Mouse (Mus musculus) testis, postnatal 14 days (tissue): ENCODE measurements around the gene Arsg.

Source experiments
- DNase-seq: peaks from one replicate; pipeline ENCODE4 v3.0.0; 2021; ENCODE audit warnings: low spot score

Gene Arsg

DNA sequence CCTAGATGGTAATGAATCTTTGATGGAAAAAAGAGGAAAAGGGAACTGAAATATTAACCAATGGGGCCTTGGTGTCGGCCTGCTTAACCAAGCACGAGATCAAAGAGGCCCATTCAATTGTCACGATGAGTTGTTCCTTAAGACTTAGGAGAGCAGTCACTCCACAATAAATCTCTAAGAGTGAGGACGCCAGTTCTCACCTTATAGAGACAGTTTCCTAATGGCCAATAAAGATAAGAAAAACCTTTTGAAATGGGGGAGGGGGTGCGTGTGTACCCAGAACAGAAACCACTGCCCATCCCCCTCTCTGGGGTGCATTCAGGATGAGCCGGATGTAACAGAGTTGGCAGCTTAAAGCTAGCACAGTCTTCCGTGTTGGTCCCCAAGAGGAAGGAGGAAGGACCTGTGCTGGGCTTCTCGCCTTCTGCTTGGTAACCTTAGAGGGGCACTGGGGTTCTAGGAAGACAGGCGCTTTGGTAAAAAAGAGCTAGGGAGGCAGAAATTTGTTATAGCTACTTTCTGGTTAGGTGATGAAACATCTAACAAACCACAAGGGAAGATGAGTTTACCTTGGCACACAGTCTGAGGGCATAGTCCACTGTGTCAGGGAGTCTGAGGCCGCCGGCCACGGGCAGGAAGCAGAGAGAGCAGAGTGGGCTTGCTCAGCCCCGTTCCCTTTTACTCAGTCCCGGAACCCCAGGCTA lies 22.7 kb downstream of the Arsg start:
- no peak for DNase-seq

DNA sequence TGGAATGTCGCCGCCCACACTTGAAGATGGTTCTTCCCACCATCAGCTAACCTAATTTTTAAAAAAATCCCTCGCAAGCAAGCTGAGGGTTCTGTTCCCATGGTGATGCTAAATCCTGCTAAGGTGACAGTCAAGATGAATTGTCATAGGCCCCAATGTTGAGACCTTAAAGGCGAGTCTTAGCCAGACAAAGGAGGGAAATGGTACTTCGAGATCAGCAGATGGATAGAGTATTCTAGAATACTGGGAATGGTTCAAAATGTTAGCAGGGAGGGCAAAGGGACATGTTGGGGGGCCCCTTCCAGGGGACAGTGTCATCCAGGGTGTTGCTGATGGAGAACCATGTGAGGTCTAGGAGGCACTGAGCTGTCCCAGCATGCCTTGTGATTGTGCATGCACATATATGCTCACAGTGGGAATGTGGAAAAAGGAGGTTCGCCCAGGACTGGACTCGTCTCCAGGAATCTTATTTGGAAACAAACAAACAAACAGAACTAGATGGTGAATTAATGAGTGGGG lies 23.4 kb downstream of the Arsg start:
- no peak for DNase-seq

DNA sequence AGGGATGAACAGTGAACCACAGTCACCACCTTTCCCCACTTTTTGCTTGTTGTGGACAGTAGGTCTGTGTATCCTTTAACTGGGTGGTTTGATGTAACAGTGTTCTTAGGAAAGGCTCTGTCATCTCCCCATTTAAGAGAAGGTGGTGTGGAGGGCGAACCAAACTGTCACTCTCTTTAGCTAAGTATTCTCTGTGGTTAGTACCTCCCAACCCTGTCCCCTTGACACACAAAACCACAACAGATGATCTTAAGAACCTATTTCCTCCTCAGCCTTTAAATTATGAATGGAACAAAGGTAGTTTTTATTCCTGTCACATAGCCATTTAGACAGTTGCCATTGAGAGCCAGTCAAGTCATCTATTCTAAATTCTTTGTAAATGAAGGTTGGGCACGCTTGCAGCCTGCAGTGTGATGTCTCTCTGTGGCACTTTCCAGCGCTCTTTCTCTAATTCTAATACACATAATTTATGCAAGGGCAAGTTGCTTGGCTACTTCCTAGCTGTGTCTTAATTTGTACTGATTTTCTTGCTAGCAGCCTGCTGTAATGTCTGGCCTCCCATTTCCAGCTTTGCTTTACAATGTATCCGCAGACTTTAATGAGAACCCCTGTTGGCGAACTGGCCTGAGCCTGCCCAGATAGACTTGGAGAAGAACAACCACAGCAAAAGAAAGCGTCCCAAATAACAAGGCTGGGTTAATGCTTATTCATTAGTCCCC lies 24.0 kb downstream of the Arsg start:
- no peak for DNase-seq

- DNase-seq, result no peak
Observed at GRCm38 (mm10) chr11:109497990-109498389, 24.8 kb downstream of the Arsg start.

GRCm38 (mm10) chr11:109500206-109500605 lies 27.0 kb downstream of the Arsg start:
- DNase-seq, result no peak

DNA sequence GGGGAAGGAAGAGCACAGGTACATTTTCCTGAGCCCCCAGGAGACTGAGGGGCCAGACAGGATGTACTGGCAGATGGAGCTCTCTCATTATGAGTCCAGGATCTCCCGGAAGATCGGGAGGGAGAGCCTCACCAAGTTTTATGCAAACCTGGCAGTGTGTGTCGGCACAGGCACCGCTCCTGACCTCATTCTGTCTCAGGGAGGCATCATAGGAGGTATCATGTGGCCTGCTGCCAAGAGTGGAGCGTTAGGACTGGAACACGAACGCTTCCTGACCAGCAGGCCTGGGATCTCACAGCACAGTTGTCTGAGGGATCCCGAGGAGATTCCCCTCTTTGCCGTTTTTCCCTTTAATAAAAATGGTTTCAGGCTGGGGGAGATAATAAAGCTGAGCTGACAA lies 31.8 kb downstream of the Arsg start:
- DNase-seq, result no peak

DNA sequence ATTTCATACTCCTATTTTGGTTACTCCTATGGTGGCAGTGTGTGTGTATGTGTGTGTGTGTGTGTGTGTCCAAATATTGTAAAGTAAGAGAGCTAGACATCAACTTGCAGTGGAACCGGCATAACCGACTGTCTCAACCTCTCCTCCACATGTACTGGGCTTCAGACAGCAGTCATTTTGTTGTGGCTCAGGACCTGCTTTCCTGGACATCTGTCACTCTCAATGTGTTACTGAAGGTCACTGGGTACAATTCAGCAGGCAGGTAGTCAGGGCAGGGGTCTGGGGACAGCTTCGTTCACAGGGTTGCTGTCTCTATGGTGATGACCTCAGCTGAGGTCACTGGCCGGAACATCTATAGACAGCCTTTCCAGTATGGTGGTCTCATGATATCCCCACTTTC lies 32.6 kb downstream of the Arsg start:
- no peak for DNase-seq

- DNase-seq, result no peak
Observed at GRCm38 (mm10) chr11:109507068-109507467, 33.9 kb downstream of the Arsg start.

DNA sequence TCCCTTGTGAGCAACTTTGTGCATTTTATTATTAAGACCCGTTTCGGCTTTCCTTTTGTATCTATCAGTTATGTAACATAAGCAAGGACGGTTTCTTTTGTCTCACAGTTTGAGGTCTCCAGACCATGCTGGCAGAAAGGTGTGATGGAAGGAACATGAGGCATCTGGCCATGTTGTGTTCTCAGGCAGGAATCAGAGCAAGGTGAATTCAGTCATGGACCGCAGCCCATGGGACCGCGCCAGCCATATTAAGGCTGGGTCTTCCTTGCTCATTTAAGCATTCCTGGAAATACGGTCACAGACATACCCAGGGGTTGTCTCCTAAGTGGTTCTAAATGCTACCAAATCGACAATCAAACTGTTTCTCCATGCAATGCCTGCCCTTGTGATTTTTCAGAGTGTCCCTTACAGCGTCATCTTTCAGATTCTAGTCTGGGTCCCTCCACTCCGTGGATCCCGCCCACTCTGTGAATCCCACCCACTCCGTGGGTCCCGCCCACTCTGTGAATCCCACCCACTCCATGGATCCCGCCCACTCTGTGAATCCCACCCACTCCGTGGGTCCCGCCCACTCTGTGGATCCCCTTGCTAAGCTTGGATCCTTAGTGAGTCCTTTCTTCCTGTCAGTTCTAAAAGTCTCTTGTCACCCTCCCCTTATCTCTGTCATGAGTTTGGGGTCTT lies 40.0 kb downstream of the Arsg start:
- no peak for DNase-seq

DNA sequence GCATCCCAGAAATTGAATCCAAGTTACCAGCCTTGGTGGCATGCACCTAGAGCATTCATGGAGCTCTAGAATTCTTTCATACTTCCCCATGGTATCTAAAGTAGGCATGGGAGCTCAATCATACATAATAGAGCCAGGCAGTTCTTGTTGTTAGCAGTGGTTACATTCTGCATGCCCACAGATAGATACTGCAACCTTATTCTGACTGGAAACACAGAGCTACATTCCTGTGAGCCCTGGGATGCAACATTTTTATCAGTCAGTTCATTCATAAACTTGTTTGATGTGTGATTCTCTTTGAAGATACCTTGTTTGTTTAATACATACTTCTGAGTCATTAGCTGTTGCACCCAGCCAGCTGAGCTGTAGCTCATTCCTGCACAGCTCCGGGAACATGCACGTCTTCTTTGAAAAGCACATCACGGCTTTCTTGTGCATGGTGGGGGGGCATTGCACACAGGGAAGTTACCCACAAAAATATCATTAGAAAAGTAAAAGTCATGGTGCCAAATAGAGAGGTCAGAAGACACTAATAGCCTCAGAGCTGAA lies 41.0 kb downstream of the Arsg start:
- no peak for DNase-seq

DNA sequence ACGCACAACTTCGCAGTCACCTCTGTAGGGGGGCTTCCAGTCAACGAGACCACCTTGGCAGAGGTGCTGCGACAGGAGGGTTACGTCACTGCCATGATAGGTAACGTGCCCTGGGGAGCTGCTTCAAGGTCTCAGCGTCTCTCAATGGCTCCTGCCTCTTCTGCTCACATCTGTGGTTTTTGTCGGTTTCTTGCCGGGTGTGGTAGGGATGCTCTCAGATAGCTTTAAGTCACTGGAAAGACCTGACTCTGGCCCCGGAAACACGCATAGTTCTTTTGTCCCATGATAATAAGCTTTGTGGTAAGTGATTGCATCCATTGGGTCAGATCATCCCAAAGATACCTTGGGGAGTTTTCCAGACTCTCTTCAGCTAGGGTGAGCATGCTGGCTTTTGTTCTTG lies 44.2 kb downstream of the Arsg start:
- no peak for DNase-seq

GRCm38 (mm10) chr11:109517816-109518215 lies 44.6 kb downstream of the Arsg start:
- no peak for DNase-seq

DNA sequence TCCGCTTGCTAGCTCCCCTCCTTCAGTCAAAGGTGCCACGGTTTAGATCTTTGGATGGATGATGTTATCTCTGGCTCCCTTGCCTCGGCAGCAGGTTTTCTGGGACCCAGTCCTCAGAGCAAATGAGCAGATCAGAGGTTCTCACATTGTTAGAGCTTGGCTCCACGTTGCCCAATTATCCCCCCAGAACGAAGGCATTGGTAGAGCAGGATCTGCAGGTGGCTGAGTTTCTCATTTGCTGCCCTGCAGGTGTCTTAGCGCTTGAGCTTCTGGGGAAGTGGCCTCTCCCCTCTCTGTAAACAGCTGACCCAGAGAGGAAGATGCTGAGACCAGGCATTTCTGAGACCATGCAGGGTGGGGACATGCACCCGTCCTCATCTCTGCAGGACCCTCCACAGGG lies 47.8 kb downstream of the Arsg start:
- DNase-seq, result no peak

- DNase-seq, result no peak
Observed at GRCm38 (mm10) chr11:109524869-109525268, 51.7 kb downstream of the Arsg start.

- no peak for DNase-seq
Observed at GRCm38 (mm10) chr11:109525571-109525970, 52.4 kb downstream of the Arsg start.

GRCm38 (mm10) chr11:109530030-109530429 lies 56.9 kb downstream of the Arsg start:
- no peak for DNase-seq

DNA sequence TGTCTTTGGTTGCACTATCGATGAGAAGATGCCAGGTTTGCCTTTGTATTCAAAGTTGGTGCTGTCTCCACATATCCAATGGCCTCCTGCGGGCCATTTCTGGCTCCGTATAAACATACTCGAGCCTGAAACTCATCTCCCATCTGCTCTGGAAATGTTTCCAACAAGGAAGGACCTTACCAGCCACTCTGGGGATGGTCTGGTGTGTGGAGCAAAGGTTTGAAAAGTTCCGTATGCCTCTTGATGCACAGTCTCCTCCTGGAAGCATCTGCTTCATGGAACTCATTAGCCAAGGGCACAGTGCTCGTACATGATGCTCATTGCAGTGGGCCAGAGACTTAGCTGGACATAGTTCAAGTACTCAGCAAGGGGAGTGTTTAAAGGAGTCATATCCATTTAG lies 62.8 kb downstream of the Arsg start:
- no peak for DNase-seq

- DNase-seq, result no peak
Observed at GRCm38 (mm10) chr11:109536939-109537338, 63.8 kb downstream of the Arsg start.

- no peak for DNase-seq
Observed at GRCm38 (mm10) chr11:109539290-109539689, 66.1 kb downstream of the Arsg start.

- no peak for DNase-seq
Observed at GRCm38 (mm10) chr11:109543466-109543865, 70.3 kb downstream of the Arsg start.

DNA sequence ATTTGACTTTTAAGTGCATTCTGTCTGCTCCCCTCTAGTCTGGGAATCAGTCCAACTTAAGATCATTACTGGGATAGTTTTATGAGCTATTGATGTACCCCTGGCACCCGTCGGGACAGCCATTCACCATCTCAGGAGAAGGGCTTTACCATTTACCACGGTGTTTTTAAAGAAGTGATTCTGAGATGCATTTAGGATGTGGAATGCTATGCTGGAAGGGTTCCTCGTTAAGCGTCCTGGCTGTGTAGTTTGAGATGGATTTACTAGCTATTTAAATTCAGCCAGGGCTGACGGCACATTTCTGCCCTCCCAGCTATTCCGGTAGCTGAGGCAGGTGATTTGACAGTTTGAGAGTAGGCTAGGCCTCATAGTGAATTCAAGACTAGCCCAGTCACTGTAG lies 71.3 kb downstream of the Arsg start:
- no peak for DNase-seq

- no peak for DNase-seq
Observed at GRCm38 (mm10) chr11:109545265-109545664, 72.1 kb downstream of the Arsg start.

DNA sequence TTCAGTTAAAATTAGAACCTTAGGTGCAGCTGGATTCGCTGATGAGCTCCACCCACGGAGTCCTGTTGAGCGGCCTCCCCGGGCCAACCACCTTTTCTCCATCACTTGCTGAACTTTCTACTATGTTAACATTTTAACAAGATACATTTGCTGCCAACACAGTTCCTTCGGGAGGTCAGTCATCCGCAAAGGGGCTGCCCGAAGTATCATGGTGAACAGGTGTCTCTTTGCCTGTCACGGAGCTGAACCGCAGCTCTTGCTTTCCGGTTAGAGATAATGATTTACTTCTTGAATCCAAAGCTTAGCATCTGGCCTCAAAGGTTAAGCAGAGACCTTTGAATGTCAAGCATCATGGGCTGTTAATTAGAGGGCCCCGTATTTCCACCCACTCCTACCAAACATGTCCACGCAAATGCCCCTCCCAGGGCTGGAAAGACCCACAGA lies 72.5 kb downstream of the Arsg start:
- DNase-seq, result peak; percentile 71
